Mouse (Mus musculus) ES-E14 (cell line): Measurements from ENCODE around the gene Cd19. TPM values are rescaled to one million over a fixed set of nuclear protein-coding genes. Genes with fewer than 3 reads are reported as not detected.

ENCODE experiments used
- DNase-seq: peaks from one replicate; pipeline ENCODE4 v3.0.0-alpha.2; 2013; ENCODE audit warnings: low read depth, low spot score
- H3K27ac ChIP-seq: 2 replicates; pipeline ENCODE4 v1.5.1; 2012; ENCODE audit warnings: low read depth, mild to moderate bottlenecking, low read length, moderate library complexity, mixed read lengths; ENCODE audit not compliant: poor library complexity, insufficient read depth, severe bottlenecking
- H3K36me3 ChIP-seq: 2 replicates; pipeline ENCODE4 v1.6.1; 2012; ENCODE audit warnings: mild to moderate bottlenecking, low read length, moderate library complexity, mixed read lengths; ENCODE audit not compliant: control insufficient read depth, poor library complexity, insufficient read depth, severe bottlenecking
- H3K4me1 ChIP-seq, 2 experiments: fragments of 150-350 bp in 1 of 2; sonication (generic) in 1 of 2; 2 replicates each; pipeline ENCODE4 v1.6.1; 2012; ENCODE audit warnings: low read length in 2 of 2, mild to moderate bottlenecking in 1 of 2, mixed read lengths in 1 of 2; ENCODE audit not compliant: control insufficient read depth in 2 of 2, insufficient read depth in 2 of 2, poor library complexity in 1 of 2
- H3K4me3 ChIP-seq, 2 experiments: fragments of 150-350 bp in 1 of 2; sonication (generic) in 1 of 2; 2 replicates each; pipeline ENCODE4 v1.5.1; 2012; ENCODE audit warnings: low read length in 2 of 2, low read depth in 1 of 2, mild to moderate bottlenecking in 1 of 2, mixed read lengths in 1 of 2; ENCODE audit not compliant: insufficient read depth in 1 of 2, poor library complexity in 1 of 2, severe bottlenecking in 1 of 2
- H3K9ac ChIP-seq: 2 replicates; pipeline ENCODE4 v1.6.1; 2012; ENCODE audit warnings: low read depth, mild to moderate bottlenecking, low read length, mixed read lengths; ENCODE audit not compliant: poor library complexity, insufficient read depth, severe bottlenecking
- H3K9me3 ChIP-seq: fragments of 150-350 bp; sonication (generic); 2 replicates; pipeline ENCODE4 v1.6.1; 2012; ENCODE audit warnings: low read depth, mild to moderate bottlenecking, low read length; ENCODE audit not compliant: control insufficient read depth, insufficient read depth
- CHD2 ChIP-seq: IDR thresholded peaks from 2 replicates; pipeline ENCODE4 v1.6.1; 2014; ENCODE audit warnings: mild to moderate bottlenecking, low read depth, low read length, inconsistent platforms
- HCFC1 ChIP-seq: IDR thresholded peaks from 2 replicates; pipeline ENCODE4 v1.6.1; 2012; ENCODE audit warnings: low read length, inconsistent platforms, borderline replicate concordance; ENCODE audit not compliant: insufficient read depth
- MAFK ChIP-seq: IDR thresholded peaks from 2 replicates; pipeline ENCODE4 v1.6.1; 2014; ENCODE audit warnings: mild to moderate bottlenecking, low read depth, low read length, inconsistent platforms; ENCODE audit not compliant: insufficient read depth
- ZC3H11A ChIP-seq: IDR thresholded peaks from 2 replicates; pipeline ENCODE4 v1.6.1; 2012; ENCODE audit warnings: low read depth, mild to moderate bottlenecking, inconsistent platforms, low read length, borderline replicate concordance
- ZNF384 ChIP-seq: IDR thresholded peaks from 2 replicates; pipeline ENCODE4 v1.6.1; 2012; ENCODE audit warnings: low read depth, low read length, inconsistent platforms
- in situ Hi-C, 2 experiments: fragments of 600-800 bp; cut with MboI; formaldehyde crosslinking; loops; one replicate each; pipeline ENCODE4 v1.15.1; 2025; ENCODE audit warnings: low sequenced_read_pairs in 2 of 2, inconsistent platforms in 1 of 2; ENCODE audit not compliant: unreplicated experiment in 2 of 2
- total RNA-seq: library from RNA; depleted of rRNA; stranded (reverse); fragments of 300-350 nt; gene quantifications from 2 replicates; pipeline ENCODE4 v1.2.3, GENCODE M21; 2012; rRNA removed

Gene Cd19
- total RNA-seq, 1 experiment = 0.49 TPM

DNA sequence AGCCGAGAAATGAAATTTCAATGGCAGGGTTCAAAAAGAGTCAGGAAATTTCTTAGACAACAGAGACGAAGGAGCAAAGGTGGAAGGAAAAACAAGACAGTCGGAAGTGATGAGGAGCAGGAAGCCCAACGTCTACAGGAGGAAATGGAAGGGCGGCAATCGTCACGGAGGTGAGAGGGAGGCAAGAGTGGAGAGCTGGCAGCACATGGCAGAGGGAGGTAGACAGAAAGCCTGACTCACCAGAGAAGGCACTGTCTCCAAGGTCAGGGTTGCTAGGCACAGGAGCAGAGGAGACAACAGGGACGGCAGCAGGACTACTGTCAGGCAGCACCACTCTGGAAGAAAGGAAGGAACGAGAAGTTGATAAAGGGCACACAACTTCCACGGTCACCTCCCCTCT, 47.1 kb downstream of the Cd19 start:
- Histone ChIP-seq H3K36me3 (peaks cover 23% of the 10 kb centered on the region), H3K4me3 (no peak overlapping the region), H3K9me3 (no peaks in the 10 kb centered on the region), H3K4me1 (no peaks in the 10 kb centered on the region), H3K9ac (no peak overlapping the region), H3K27ac (no peak overlapping the region)
- no peak for TF ChIP-seq MAFK
- TF ChIP-seq ZC3H11A = no peak
- TF ChIP-seq HCFC1 = no peak
- no peak for TF ChIP-seq CHD2
- TF ChIP-seq ZNF384 = no peak
- DNase-seq = no peak
- in situ Hi-C loops = no loop called here

DNA sequence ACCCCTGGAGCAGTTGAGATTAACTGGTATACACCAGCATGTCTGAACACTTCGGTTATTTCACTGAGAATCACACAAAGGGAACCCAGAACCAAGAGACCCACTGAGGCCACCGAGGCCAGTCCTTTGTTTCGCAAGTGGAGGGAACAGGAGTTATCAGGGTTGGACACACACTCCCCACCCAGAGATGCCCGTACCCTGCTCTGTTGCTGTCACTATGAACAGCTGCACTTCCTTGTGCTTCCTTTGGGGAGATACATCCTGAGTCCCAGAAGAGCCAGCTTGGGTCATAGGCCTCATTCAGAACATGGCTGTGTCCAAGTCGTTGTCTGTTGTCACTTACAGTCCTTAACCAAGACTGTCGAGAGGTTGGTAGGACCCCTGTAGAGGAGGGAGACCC, 51.7 kb downstream of the Cd19 start:
- Histone ChIP-seq H3K27ac (no peak overlapping the region), H3K9ac (no peak overlapping the region; the same call in 1 of the 2 replicates), H3K4me1 (peaks cover 0 to 12% of the 10 kb centered on the region in 2 experiments; a peak in 2 of 4 replicates), H3K36me3 (no peaks in the 10 kb centered on the region), H3K9me3 (no peaks in the 10 kb centered on the region), H3K4me3 (no peak overlapping the region)
- in situ Hi-C loops = no loop called here
- DNase-seq = no peak
- TF ChIP-seq MAFK (no peak), ZC3H11A (no peak), HCFC1 (no peak), CHD2 (no peak), ZNF384 (no peak)

DNA sequence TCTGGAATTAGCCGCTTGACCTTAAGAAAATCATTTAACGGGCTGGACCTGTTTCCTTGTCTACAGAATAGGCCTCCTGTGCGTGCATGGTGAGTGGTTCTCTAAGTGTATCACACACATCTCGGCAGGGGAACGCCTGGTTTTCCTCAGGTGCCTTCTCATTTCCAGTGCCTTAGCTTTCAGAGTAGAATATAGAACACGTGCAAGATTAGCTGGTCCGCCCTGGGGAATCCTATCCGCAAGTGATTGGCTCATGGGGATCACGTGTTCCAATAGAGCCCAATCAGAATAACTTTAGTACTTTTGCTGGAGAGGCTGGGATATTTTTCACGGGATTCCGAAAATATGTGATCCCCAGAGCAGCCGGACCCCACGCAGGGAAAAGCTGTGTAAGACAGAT, 55.6 kb downstream of the Cd19 start:
- in situ Hi-C loops = no loop called here
- no peak for DNase-seq
- TF ChIP-seq MAFK = no peak
- TF ChIP-seq CHD2 = no peak
- no peak for TF ChIP-seq ZNF384
- no peak for TF ChIP-seq ZC3H11A
- no peak for TF ChIP-seq HCFC1

More for the DNA sequence above, 55.6 kb downstream of the Cd19 start:
- no peak overlapping the region for H3K27ac ChIP-seq
- no peak overlapping the region; the same call in 1 of the 2 replicates for H3K9ac ChIP-seq
- H3K4me3 ChIP-seq = no peak overlapping the region
- H3K4me1 ChIP-seq = peaks cover 6 to 33% of the 10 kb centered on the region in 2 experiments; a peak in 3 of 4 replicates
- H3K36me3 ChIP-seq = no peaks in the 10 kb centered on the region
- no peaks in the 10 kb centered on the region for H3K9me3 ChIP-seq

Other genes with a start within 250 kb of the Cd19 start
- 92.7 and 105 TPM in 2 replicates for gene Xpo6, start 214.4 kb downstream of the Cd19 start, total RNA-seq
- gene Sbk1, start 142.3 kb downstream of the Cd19 start, total RNA-seq = 18.6 and 34.6 TPM in 2 replicates
- 8.0 and 14.8 TPM in 2 replicates for gene Lat, start 45.3 kb downstream of the Cd19 start, total RNA-seq
- 238 and 481 TPM in 2 replicates for gene Spns1, start 37.4 kb downstream of the Cd19 start, total RNA-seq
- 31.7 and 45.6 TPM in 2 replicates for gene Nfatc2ip, start 18.2 kb downstream of the Cd19 start, total RNA-seq
- 22.1 and 27.8 TPM in 2 replicates for gene Rabep2, start 13.9 kb upstream of the Cd19 start, total RNA-seq
- 0.11 and 0.27 TPM in 2 replicates for gene Atp2a1, start 48.2 kb upstream of the Cd19 start, total RNA-seq
- gene Sh2b1, start 60.5 kb upstream of the Cd19 start, total RNA-seq = 20.3 and 22.5 TPM in 2 replicates
- 125 and 133 TPM in 2 replicates for gene Tufm, start 72.5 kb upstream of the Cd19 start, total RNA-seq
- 72.3 and 80.1 TPM in 2 replicates for gene Atxn2l, start 88.5 kb upstream of the Cd19 start, total RNA-seq
- 257 and 289 TPM in 2 replicates for gene Eif3c, start 151.5 kb upstream of the Cd19 start, total RNA-seq
- gene Apobr, start 170.1 kb upstream of the Cd19 start, total RNA-seq = 2.3 and 2.6 TPM in 2 replicates
- 35.1 and 61.6 TPM in 2 replicates for gene Cln3, start 170.9 kb upstream of the Cd19 start, total RNA-seq
- not detected in 2 replicates for gene Il27, start 180.1 kb upstream of the Cd19 start, total RNA-seq
- 16.4 and 20.4 TPM in 2 replicates for gene Nupr1, start 216.0 kb upstream of the Cd19 start, total RNA-seq
- gene Sgf29, start 234.4 kb upstream of the Cd19 start, total RNA-seq = 35.8 and 55.3 TPM in 2 replicates